Mouse (Mus musculus): ENCODE measurements around the gene Nptxr.

- TF ChIP-seq CTCF (IDR thresholded peaks at IDR 0.05; ENCODE audit: borderline replicate concordance, extremely low read depth, insufficient read depth, insufficient read length) (no peak), POLR2A (IDR thresholded peaks at IDR 0.05; ENCODE audit: borderline replicate concordance, extremely low read depth, insufficient read depth, insufficient read length, poor library complexity, severe bottlenecking) (no peak)
Observed at GRCm38 (mm10) chr15:79805246-79805645, 680 bp upstream of the Nptxr start.
